Mouse (Mus musculus) testis, adult 2 months (tissue): ENCODE results near the gene Adipor1. TPM values are rescaled to one million over a fixed set of nuclear protein-coding genes. Genes with fewer than 3 reads are reported as not detected.
"Not testable (repeated sequence)": the region's sequence is repeated elsewhere in the genome, so short reads cannot be mapped to it uniquely, and the experiment has no call there.

ENCODE experiments used
- H3K27ac ChIP-seq: fragments of 200-500 bp; 2 replicates; pipeline ENCODE4 v1.5.1; 2012; ENCODE audit warnings: low read depth, low read length; ENCODE audit not compliant: control insufficient read depth, insufficient read depth
- H3K27me3 ChIP-seq: fragments of 200-500 bp; 2 replicates; pipeline ENCODE4 v1.6.1; 2012; ENCODE audit warnings: mild to moderate bottlenecking, low read length, moderate library complexity; ENCODE audit not compliant: control insufficient read depth, insufficient read depth
- H3K36me3 ChIP-seq: fragments of 200-500 bp; 2 replicates; pipeline ENCODE4 v1.6.1; 2012; ENCODE audit warnings: mild to moderate bottlenecking, low read length; ENCODE audit not compliant: control insufficient read depth, insufficient read depth
- H3K4me1 ChIP-seq: fragments of 200-500 bp; 2 replicates; pipeline ENCODE4 v1.6.1; 2012; ENCODE audit warnings: low read length; ENCODE audit not compliant: control insufficient read depth, insufficient read depth
- H3K4me3 ChIP-seq: fragments of 200-500 bp; 2 replicates; pipeline ENCODE4 v1.5.1; 2012; ENCODE audit warnings: low read depth, mild to moderate bottlenecking, low read length, moderate library complexity, mixed read lengths; ENCODE audit not compliant: control insufficient read depth
- CTCF ChIP-seq: fragments of 200-500 bp; IDR thresholded peaks from 2 replicates; pipeline ENCODE4 v1.5.1; 2012; ENCODE audit warnings: low read depth, mild to moderate bottlenecking, inconsistent platforms, low read length, moderate library complexity; ENCODE audit not compliant: control insufficient read depth, insufficient read depth, insufficient replicate concordance
- POLR2A ChIP-seq: fragments of 200-500 bp; IDR thresholded peaks from 2 replicates; pipeline ENCODE4 v1.6.1; 2012; ENCODE audit warnings: low read depth, mild to moderate bottlenecking, inconsistent platforms, low read length, moderate library complexity; ENCODE audit not compliant: control insufficient read depth
- polyA plus RNA-seq: library from polyadenylated mRNA; depleted of rRNA; stranded (reverse); fragments of >200 nt; gene quantifications from 2 replicates; pipeline ENCODE4 v1.2.3, GENCODE M21; 2012

Gene Adipor1
- polyA plus RNA-seq, 1 experiment: 87.4 TPM

GRCm38 (mm10) chr1:134445418-134445817 is 30.2 kb downstream of the Adipor1 start:
- H3K27me3 ChIP-seq: no peaks in the 10 kb centered on the region
- H3K4me1 ChIP-seq: no peaks in the 10 kb centered on the region
- no peak overlapping the region for H3K4me3 ChIP-seq
- no peak for TF ChIP-seq CTCF
- no peak for TF ChIP-seq POLR2A
- no peak overlapping the region; the same call in 1 of the 2 replicates for H3K27ac ChIP-seq
- H3K36me3 ChIP-seq: no peaks in the 10 kb centered on the region

DNA sequence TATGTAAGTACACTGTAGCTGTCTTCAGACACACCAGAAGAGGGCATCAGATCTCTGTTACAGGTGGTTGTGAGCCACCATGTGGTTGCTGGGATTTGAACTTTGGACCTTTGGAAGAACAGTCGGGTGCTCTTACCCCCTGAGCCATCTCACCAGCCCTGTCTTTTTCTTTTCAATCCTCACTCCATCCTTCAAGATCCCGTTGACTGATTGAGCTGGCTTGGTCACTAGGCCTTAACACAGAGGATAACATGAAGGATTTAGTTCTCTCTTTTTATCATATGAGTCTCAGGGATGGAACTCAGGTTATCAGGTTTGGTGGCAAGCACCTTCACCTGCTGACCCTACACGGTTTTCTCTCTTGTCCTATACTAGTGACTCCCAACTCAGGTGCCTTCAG is 33.4 kb downstream of the Adipor1 start:
- not testable (repeated sequence) for H3K4me1 ChIP-seq, H3K4me3 ChIP-seq, H3K27me3 ChIP-seq, H3K36me3 ChIP-seq, H3K27ac ChIP-seq

GRCm38 (mm10) chr1:134450201-134450600 is 35.0 kb downstream of the Adipor1 start:
- Histone ChIP-seq H3K36me3 (no peaks in the 10 kb centered on the region), H3K4me3 (no peak overlapping the region), H3K4me1 (no peaks in the 10 kb centered on the region; the same call in 1 of the 2 replicates), H3K27me3 (no peaks in the 10 kb centered on the region), H3K27ac (no peak overlapping the region)
- no peak for TF ChIP-seq CTCF
- TF ChIP-seq POLR2A: no peak

DNA sequence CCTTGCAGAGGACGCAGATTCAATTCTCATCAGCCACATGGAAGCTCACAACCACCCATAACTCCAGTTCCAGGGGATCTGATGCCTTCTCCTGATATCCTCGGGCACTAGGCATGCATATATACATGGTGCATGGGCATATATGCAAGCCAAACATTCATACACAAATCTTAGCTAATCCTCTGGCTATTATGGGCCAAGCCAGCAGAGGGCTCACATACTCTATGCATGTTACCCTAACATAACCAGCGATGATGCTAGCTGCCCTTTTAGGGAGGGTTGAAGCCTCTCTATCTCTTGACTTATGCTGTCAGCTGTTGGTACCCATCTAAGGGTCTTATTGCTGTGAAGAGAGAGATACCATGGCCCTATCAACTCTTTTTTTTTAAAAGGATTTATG is 35.8 kb downstream of the Adipor1 start:
- TF ChIP-seq POLR2A: no peak
- no peak for TF ChIP-seq CTCF
- Histone ChIP-seq H3K4me1 (no peaks in the 10 kb centered on the region; the same call in 1 of the 2 replicates), H3K36me3 (no peaks in the 10 kb centered on the region), H3K27me3 (no peaks in the 10 kb centered on the region), H3K4me3 (no peak overlapping the region), H3K27ac (no peak overlapping the region)

- peak; percentile 91 for TF ChIP-seq POLR2A
- TF ChIP-seq CTCF: no peak
- Histone ChIP-seq H3K27me3 (no peaks in the 10 kb centered on the region), H3K27ac (peak within 1 kb of the TSS; percentile 84), H3K4me1 (no peaks in the 10 kb centered on the region; the same call in 1 of the 2 replicates), H3K4me3 (peak within 1 kb of the TSS; percentile 99), H3K36me3 (no peaks in the 10 kb centered on the region)
Measured at GRCm38 (mm10) chr1:134454904-134455824, 40.0 kb downstream of the Adipor1 start, which contains the start of gene Klhl12. Gene Klhl12, plus strand, starts transcription at chr1:134455531.

DNA sequence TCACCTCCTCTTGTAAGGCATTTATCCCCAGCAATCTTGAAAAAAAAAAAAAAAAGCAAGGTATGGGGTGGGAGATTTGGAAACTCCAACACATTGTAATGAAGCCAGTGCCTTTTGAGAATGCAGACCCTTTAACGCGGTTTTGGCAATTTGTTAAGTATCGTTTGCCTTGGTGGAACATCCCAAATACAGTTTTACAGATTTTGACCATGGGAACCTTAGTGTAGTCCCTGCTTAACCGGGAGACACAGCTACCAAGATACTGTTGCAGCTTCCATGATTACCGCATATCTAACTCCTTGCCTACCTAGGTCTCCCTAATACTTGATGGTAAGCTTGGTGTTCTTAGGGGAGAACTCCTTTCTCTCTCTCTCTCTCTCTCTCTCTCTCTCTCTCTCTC is 40.9 kb downstream of the Adipor1 start:
- Histone ChIP-seq H3K27me3 (no peaks in the 10 kb centered on the region), H3K4me1 (no peaks in the 10 kb centered on the region; the same call in 1 of the 2 replicates), H3K27ac (peak overlapping the region; percentile 42), H3K36me3 (no peaks in the 10 kb centered on the region), H3K4me3 (peak overlapping the region; percentile 99; the same call in 1 of the 2 replicates)
- TF ChIP-seq POLR2A: no peak
- TF ChIP-seq CTCF: no peak

DNA sequence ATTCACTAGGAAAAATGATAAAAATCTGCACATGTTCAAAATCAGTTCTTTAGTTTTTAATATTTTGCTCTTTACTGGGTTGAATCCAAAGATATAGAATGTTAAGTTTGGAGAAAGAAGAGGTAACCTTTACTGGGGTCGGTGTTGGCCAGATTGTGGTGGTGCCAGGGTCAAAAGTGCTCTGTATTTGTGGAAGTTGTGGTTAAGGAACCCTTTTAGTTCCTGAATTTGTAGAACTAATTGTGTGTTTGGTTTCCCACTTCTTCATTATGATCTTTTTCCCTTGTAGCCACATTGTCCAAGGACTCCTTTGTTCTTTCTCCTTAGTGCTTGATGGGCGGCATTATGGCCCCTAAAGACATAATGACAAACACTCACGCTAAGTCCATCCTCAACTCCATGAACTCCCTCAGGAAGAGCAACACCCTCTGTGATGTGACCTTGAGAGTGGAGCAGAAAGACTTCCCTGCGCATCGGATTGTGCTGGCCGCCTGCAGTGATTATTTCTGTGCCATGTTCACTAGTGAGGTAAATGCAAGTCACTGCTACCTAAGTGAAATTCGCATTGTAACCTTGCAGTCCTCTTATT is 43.1 kb downstream of the Adipor1 start:
- Histone ChIP-seq H3K4me3 (no peak overlapping the region), H3K4me1 (no peaks in the 10 kb centered on the region; the same call in 1 of the 2 replicates), H3K36me3 (no peaks in the 10 kb centered on the region), H3K27ac (no peak overlapping the region), H3K27me3 (no peaks in the 10 kb centered on the region)
- TF ChIP-seq CTCF (no peak), POLR2A (no peak)
